Mouse (Mus musculus): ENCODE data around the gene Map3k7. TPM values are rescaled to one million over a fixed set of nuclear protein-coding genes. Genes with fewer than 3 reads are reported as not detected.

The Map3k7 gene
- 31.7 and 37.4 TPM in 2 replicates for polyA plus RNA-seq (2014; fragmentation: Nextera tagmentation; extraction: Ambion mirVana)

DNA sequence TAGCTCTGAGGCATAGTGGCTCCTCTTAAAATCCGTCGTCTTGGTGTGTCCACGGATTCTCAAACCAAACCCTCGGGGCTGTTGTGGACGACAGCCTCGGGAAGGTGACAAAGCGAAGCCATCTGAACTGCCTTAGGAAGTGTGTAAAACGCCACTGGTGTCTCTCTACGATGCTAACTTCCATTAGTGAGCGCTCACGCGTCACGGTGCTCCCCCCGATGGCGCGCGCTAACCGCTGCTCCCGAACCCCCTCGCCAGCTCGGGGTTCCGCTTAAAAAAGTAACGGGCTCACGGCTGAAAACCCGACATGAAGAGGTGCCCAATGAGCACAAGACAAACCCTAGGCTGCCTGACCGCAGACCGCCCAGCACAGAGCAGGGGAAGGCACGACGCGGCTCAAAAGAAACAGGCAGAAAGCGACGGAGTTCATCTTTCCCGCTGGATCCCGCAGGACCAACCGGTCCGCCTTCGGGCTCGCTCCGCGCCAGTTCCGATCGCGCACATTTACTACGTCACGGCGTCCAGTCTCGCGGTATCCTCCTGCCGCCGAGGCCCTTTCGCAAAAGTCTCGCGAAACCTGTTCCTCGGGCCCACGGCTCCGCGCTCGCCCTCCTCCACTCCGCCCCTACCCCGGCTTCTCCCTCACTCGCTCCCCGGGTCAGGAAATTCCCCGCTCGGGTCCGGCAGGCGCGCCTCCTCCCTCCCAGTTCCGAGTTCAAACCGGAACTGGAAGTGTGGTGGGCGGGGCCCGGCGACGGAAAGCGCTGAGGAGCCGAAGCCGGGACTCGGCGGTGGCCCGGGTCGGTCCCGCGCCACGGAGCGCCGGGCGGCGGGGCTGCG is at the start of gene Map3k7:
Gene Map3k7, plus strand, starts transcription at position 744 of the 840 bp plus-strand sequence.
- H3K9me3 ChIP-seq (ENCODE audit: control insufficient read depth, low read length): no peaks in the 10 kb centered on the region
- under 1% methylated on average over 84 of the region's 88 CpGs for WGBS
- peak within 1 kb of the TSS; percentile 99 for H3K27ac ChIP-seq
- peak; percentile 98 for DNase-seq (ENCODE audit: low spot score)
- no peaks in the 10 kb centered on the region for H3K36me3 ChIP-seq (replicated peaks; ENCODE audit: control insufficient read depth, insufficient read depth)
- no peaks in the 10 kb centered on the region for H3K27me3 ChIP-seq (ENCODE audit: control insufficient read depth, insufficient read depth, low read length)
- H3K4me3 ChIP-seq (replicated peaks; ENCODE audit: low read length): peak within 1 kb of the TSS; percentile 68
- peak within 1 kb of the TSS; percentile 85 for H3K9ac ChIP-seq
- ATAC-seq (ENCODE audit: low FRiP score): peak; percentile 97
- peaks cover 22% of the 10 kb centered on the region for H3K4me1 ChIP-seq (replicated peaks; ENCODE audit: control insufficient read depth, insufficient read depth, low read length)
- peak within 1 kb of the TSS; percentile 88 for H3K4me2 ChIP-seq (replicated peaks)

GRCm38 (mm10) chr4:31915114-31915513 is 48.8 kb upstream of the Map3k7 start:
- no peak for DNase-seq (ENCODE audit: low spot score)
- H3K4me2 ChIP-seq (replicated peaks): no peak overlapping the region
- no peaks in the 10 kb centered on the region for H3K36me3 ChIP-seq (replicated peaks; ENCODE audit: control insufficient read depth, insufficient read depth)
- no peak for ATAC-seq (ENCODE audit: low FRiP score)
- no peak overlapping the region for H3K27ac ChIP-seq
- WGBS: 78% methylated on average over 11 of the region's 11 CpGs
- no peak overlapping the region for H3K9ac ChIP-seq
- no peaks in the 10 kb centered on the region for H3K9me3 ChIP-seq (ENCODE audit: control insufficient read depth, low read length)
- no peak overlapping the region for H3K4me3 ChIP-seq (replicated peaks; ENCODE audit: low read length)
- no peaks in the 10 kb centered on the region for H3K27me3 ChIP-seq (ENCODE audit: control insufficient read depth, insufficient read depth, low read length)
- H3K4me1 ChIP-seq (replicated peaks; ENCODE audit: control insufficient read depth, insufficient read depth, low read length): no peaks in the 10 kb centered on the region

- Histone ChIP-seq H3K36me3 (replicated peaks; ENCODE audit: control insufficient read depth, insufficient read depth) (no peaks in the 10 kb centered on the region), H3K4me3 (replicated peaks; ENCODE audit: low read length) (no peak overlapping the region), H3K4me2 (replicated peaks) (no peak overlapping the region), H3K9me3 (ENCODE audit: control insufficient read depth, low read length) (no peaks in the 10 kb centered on the region), H3K4me1 (replicated peaks; ENCODE audit: control insufficient read depth, insufficient read depth, low read length) (no peaks in the 10 kb centered on the region), H3K9ac (no peak overlapping the region), H3K27ac (no peak overlapping the region), H3K27me3 (ENCODE audit: control insufficient read depth, insufficient read depth, low read length) (no peaks in the 10 kb centered on the region)
- DNase-seq (ENCODE audit: low spot score) (no peak), ATAC-seq (ENCODE audit: low FRiP score) (no peak)
- 92% methylated on average over 5 of the region's 5 CpGs for WGBS
These were observed 45.2 kb upstream of the Map3k7 start for GRCm38 (mm10) chr4:31918717-31919116.

- Histone ChIP-seq H3K27me3 (ENCODE audit: control insufficient read depth, insufficient read depth, low read length) (0 out of 2 replicates have a peak, but pooled peaks cover 5% of the 10 kb centered on the region), H3K4me3 (replicated peaks; ENCODE audit: low read length) (no peak overlapping the region), H3K36me3 (replicated peaks; ENCODE audit: control insufficient read depth, insufficient read depth) (no peaks in the 10 kb centered on the region), H3K9me3 (ENCODE audit: control insufficient read depth, low read length) (no peaks in the 10 kb centered on the region), H3K4me1 (replicated peaks; ENCODE audit: control insufficient read depth, insufficient read depth, low read length) (0 out of 2 replicates have a peak, but pooled peaks cover 5% of the 10 kb centered on the region), H3K27ac (no peak overlapping the region), H3K9ac (no peak overlapping the region), H3K4me2 (replicated peaks) (no peak overlapping the region)
- DNase-seq (ENCODE audit: low spot score): no peak
- no peak for ATAC-seq (ENCODE audit: low FRiP score)
- WGBS: 71% methylated on average over 7 of the region's 7 CpGs
These were observed 41.7 kb upstream of the Map3k7 start for GRCm38 (mm10) chr4:31922215-31922614.

DNA sequence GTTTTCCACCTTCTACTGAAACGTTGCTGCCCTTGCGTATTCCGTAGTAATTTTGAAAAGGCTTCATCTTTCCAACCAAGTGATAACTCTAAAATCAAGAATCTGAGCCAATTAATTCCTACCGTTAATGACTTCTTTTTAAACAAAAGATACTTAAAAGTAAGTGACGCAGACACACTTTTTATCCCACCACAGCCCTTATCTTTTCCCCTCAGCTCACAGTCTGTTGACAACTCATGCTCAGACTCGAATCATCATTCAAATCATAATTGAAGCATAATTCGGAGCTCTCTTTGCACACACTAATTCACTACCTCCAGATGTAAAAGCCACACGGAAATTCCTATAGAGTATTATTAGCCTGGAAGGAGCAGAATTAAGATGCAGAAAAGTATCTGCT is 40.5 kb upstream of the Map3k7 start:
- no peak overlapping the region for H3K4me3 ChIP-seq (replicated peaks; ENCODE audit: low read length)
- WGBS: 67% methylated on average over 8 of the region's 8 CpGs
- no peaks in the 10 kb centered on the region for H3K36me3 ChIP-seq (replicated peaks; ENCODE audit: control insufficient read depth, insufficient read depth)
- no peak overlapping the region for H3K27ac ChIP-seq
- H3K9me3 ChIP-seq (ENCODE audit: control insufficient read depth, low read length): no peaks in the 10 kb centered on the region
- ATAC-seq (ENCODE audit: low FRiP score) (no peak), DNase-seq (ENCODE audit: low spot score) (no peak)
- 0 out of 2 replicates have a peak, but pooled peaks cover 5% of the 10 kb centered on the region for H3K27me3 ChIP-seq (ENCODE audit: control insufficient read depth, insufficient read depth, low read length)
- no peak overlapping the region for H3K4me2 ChIP-seq (replicated peaks)
- 0 out of 2 replicates have a peak, but pooled peaks cover 5% of the 10 kb centered on the region for H3K4me1 ChIP-seq (replicated peaks; ENCODE audit: control insufficient read depth, insufficient read depth, low read length)
- H3K9ac ChIP-seq: no peak overlapping the region

DNA sequence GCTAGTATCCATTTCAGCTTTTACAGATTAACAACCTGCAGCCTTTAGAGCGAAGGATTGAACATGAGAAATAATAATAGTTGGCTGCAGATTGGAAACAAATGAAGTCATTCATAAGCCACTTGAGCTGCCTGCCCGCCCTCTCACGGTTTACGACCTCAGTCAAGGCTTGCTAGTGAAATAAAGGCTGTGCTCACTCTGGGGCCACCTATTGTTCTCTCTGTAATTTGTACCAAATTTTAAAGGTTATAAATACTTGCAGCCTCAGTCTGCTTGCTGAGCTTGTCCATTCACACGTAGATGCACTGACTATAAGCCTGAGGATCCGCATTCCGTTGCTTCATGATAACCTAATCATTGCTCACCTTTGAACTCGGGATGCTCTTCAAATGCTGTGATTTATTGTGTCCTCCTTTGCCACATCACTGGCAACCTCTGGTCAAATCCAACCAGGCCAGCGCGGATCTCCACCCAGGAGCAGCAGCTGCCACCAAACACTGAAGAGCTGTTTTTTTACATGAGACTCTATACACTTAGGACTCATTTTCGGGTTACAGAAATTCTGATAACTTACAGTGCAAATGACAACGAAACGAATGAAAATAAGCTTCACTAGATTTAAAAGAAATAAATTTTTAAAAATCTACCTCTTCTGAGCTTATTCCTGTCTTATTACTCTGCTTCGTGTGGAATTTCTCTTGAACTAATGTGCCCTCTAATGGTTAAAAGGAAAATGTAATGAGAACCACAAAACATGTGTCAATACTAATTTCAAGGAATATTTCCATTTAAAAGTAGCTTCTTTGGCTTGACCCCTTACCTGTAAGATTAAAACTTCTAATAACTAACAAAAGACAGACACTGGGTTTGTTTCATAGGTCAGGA is 39.4 kb upstream of the Map3k7 start:
- ATAC-seq (ENCODE audit: low FRiP score): no peak
- H3K9me3 ChIP-seq (ENCODE audit: control insufficient read depth, low read length): no peaks in the 10 kb centered on the region
- no peak overlapping the region for H3K27ac ChIP-seq
- H3K9ac ChIP-seq: no peak overlapping the region
- H3K4me2 ChIP-seq (replicated peaks): peak overlapping the region; percentile 1; the same call in 1 of the 2 replicates
- 0 out of 2 replicates have a peak, but pooled peaks cover 5% of the 10 kb centered on the region for H3K4me1 ChIP-seq (replicated peaks; ENCODE audit: control insufficient read depth, insufficient read depth, low read length)
- DNase-seq (ENCODE audit: low spot score): peak; percentile 67
- 31% methylated on average over 14 of the region's 14 CpGs for WGBS
- H3K27me3 ChIP-seq (ENCODE audit: control insufficient read depth, insufficient read depth, low read length): 0 out of 2 replicates have a peak, but pooled peaks cover 5% of the 10 kb centered on the region
- H3K36me3 ChIP-seq (replicated peaks; ENCODE audit: control insufficient read depth, insufficient read depth): no peaks in the 10 kb centered on the region
- no peak overlapping the region for H3K4me3 ChIP-seq (replicated peaks; ENCODE audit: low read length)

DNA sequence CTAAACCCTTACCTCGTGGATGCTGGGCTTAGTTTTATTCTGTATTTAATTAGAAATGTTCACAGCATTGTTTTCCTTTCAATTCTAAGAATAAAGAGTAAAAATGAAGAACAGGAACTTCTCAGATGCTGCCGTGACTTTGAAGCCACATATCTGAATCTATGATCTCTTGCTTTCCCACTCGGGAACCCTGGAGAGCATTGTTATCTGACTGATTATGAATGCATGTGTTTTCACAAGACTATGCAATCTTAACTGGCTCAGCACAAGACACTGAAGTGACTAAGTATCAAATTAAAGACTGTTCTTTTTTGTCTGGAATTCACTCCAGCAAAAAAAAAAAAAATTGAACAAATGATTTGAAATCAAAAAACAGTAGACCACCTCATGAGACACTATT is 30.7 kb upstream of the Map3k7 start:
- no peak overlapping the region for H3K4me3 ChIP-seq (replicated peaks; ENCODE audit: low read length)
- H3K4me2 ChIP-seq (replicated peaks): no peak overlapping the region
- no peak overlapping the region for H3K9ac ChIP-seq
- no peak overlapping the region for H3K27ac ChIP-seq
- DNase-seq (ENCODE audit: low spot score) (no peak), ATAC-seq (ENCODE audit: low FRiP score) (no peak)
- WGBS: 52% methylated on average over 3 of the region's 3 CpGs
- no peaks in the 10 kb centered on the region for H3K36me3 ChIP-seq (replicated peaks; ENCODE audit: control insufficient read depth, insufficient read depth)
- H3K9me3 ChIP-seq (ENCODE audit: control insufficient read depth, low read length): no peaks in the 10 kb centered on the region
- peaks cover 20% of the 10 kb centered on the region for H3K4me1 ChIP-seq (replicated peaks; ENCODE audit: control insufficient read depth, insufficient read depth, low read length)
- H3K27me3 ChIP-seq (ENCODE audit: control insufficient read depth, insufficient read depth, low read length): no peaks in the 10 kb centered on the region

GRCm38 (mm10) chr4:31935831-31936306 is 28.0 kb upstream of the Map3k7 start:
- Histone ChIP-seq H3K9ac (no peak overlapping the region), H3K27me3 (ENCODE audit: control insufficient read depth, insufficient read depth, low read length) (peaks cover 4% of the 10 kb centered on the region; the same call in 1 of the 2 replicates), H3K27ac (no peak overlapping the region), H3K4me3 (replicated peaks; ENCODE audit: low read length) (no peak overlapping the region), H3K9me3 (ENCODE audit: control insufficient read depth, low read length) (no peaks in the 10 kb centered on the region), H3K4me2 (replicated peaks) (peak overlapping the region; percentile 85; the same call in 1 of the 2 replicates), H3K4me1 (replicated peaks; ENCODE audit: control insufficient read depth, insufficient read depth, low read length) (peaks cover 20% of the 10 kb centered on the region), H3K36me3 (replicated peaks; ENCODE audit: control insufficient read depth, insufficient read depth) (no peaks in the 10 kb centered on the region)
- WGBS: 67% methylated on average over 3 of the region's 3 CpGs
- DNase-seq (ENCODE audit: low spot score): no peak
- ATAC-seq (ENCODE audit: low FRiP score): no peak

GRCm38 (mm10) chr4:31936358-31936757 is 27.5 kb upstream of the Map3k7 start:
- peaks cover 4% of the 10 kb centered on the region; the same call in 1 of the 2 replicates for H3K27me3 ChIP-seq (ENCODE audit: control insufficient read depth, insufficient read depth, low read length)
- H3K4me2 ChIP-seq (replicated peaks): peak overlapping the region; percentile 85
- peaks cover 20% of the 10 kb centered on the region for H3K4me1 ChIP-seq (replicated peaks; ENCODE audit: control insufficient read depth, insufficient read depth, low read length)
- 6% methylated on average over 8 of the region's 8 CpGs for WGBS
- no peaks in the 10 kb centered on the region for H3K9me3 ChIP-seq (ENCODE audit: control insufficient read depth, low read length)
- ATAC-seq (ENCODE audit: low FRiP score) (no peak), DNase-seq (ENCODE audit: low spot score) (no peak)
- H3K9ac ChIP-seq: no peak overlapping the region
- H3K36me3 ChIP-seq (replicated peaks; ENCODE audit: control insufficient read depth, insufficient read depth): no peaks in the 10 kb centered on the region
- H3K4me3 ChIP-seq (replicated peaks; ENCODE audit: low read length): no peak overlapping the region
- H3K27ac ChIP-seq: no peak overlapping the region
